Mouse (Mus musculus) liver, adult 2 months (tissue): ENCODE measurements at regions not wholly inside any gene's neighbourhood (a gene's known extent, or its start where the extent isn't known, plus 50 kb on each side); places are given as distances from the start of the nearest gene placed in this dataset.

ENCODE experiments used
- CTCF ChIP-seq: fragments of 200-500 bp; IDR thresholded peaks from 2 replicates; pipeline ENCODE4 v1.5.1; 2011; ENCODE audit warnings: low read depth, low read length, control low read depth
- POLR2A ChIP-seq: fragments of 200-500 bp; IDR thresholded peaks from 2 replicates; pipeline ENCODE4 v1.6.1; 2011; ENCODE audit warnings: low read length, control low read depth; ENCODE audit not compliant: insufficient read depth; ENCODE audit errors: extremely low read depth

DNA sequence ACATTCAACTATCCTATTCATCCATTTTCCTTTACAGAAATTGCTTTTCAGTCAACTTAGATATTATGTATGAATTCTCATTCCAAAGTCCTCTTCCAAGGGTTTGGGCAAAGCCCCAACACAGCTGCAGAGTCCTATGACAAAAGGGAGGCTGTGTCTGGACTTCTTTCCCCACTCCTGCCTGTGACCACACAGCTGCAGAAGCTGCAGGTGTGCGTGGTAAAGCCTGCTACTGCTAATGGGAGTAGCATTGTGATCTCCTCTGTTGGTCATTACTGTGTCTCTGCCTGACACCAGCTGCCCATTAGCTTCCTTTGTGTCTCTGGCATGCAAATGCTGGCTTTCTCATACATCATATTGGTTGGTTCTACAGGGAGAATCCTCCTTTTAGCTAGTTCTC lies 234.0 kb downstream of the Nup35 start:
- TF ChIP-seq CTCF (no peak), POLR2A (no peak)
